ENCODE assay signal across 22 mouse cellular contexts in genomic region chr8:115276281-115276680, GRCm38 (mm10).
DNase-seq lines count a peak whose midpoint lies in the region; ATAC-seq and TF ChIP-seq lines count a peak whose summit lies in the region.
"Had no signal": no experiment of that assay in that cellular context is flagged by ENCODE, and none has a peak within 500 bp of the region (broad histone marks: within the 10 kb centered on the region; RNA-seq: fewer than 3 reads in every experiment).

No protein-coding gene starts in this region.

- no peaks in the 10 kb centered on the region for H3K36me3 ChIP-seq in heart, embryonic 11.5 days (ENCODE audit: control insufficient read depth, insufficient read depth, low read length)
- H3K36me3 ChIP-seq in forebrain, postnatal 0 days (ENCODE audit: insufficient read depth): no peaks in the 10 kb centered on the region
- no peaks in the 10 kb centered on the region for H3K36me3 ChIP-seq in liver, embryonic 12.5 days
- H3K36me3 ChIP-seq: heart, embryonic 12.5 days; hindbrain, embryonic 15.5 days; limb, embryonic 12.5 days; liver, embryonic 15.5 days; neural tube, embryonic 13.5 days had no signal

- WGBS in heart, embryonic 11.5 days (ENCODE audit: insufficient replicate concordance): 83% methylated on average over 2 of the region's 2 CpGs
- 46% methylated on average over 2 of the region's 2 CpGs for WGBS in forebrain, postnatal 0 days
- WGBS in liver, embryonic 12.5 days (ENCODE audit: insufficient replicate concordance): 44% methylated on average over 2 of the region's 2 CpGs

- no peak for ATAC-seq in heart, embryonic 11.5 days (replicated peaks; ENCODE audit: insufficient number of reproducible peaks, low FRiP score, low TSS enrichment)
- peak; percentile 98 for ATAC-seq in common myeloid progenitor, adult 5-6 weeks (replicated peaks; ENCODE audit: low read depth, poor library complexity, severe bottlenecking)
- peak; percentile 98 for ATAC-seq in neutrophil, adult 5-6 weeks (ENCODE audit: extremely low read depth, insufficient number of reproducible peaks, low FRiP score, poor library complexity, severe bottlenecking)
- ATAC-seq in forebrain, postnatal 0 days: no peak
- ATAC-seq in liver, embryonic 12.5 days: no peak
- ATAC-seq: midbrain, embryonic 16.5 days had no signal

- no peak overlapping the region for H3K4me2 ChIP-seq in heart, embryonic 11.5 days
- no peak overlapping the region for H3K4me2 ChIP-seq in forebrain, postnatal 0 days (ENCODE audit: low read depth)
- no peak overlapping the region for H3K4me2 ChIP-seq in liver, embryonic 12.5 days
- H3K4me2 ChIP-seq: heart, embryonic 12.5 days; hindbrain, embryonic 15.5 days; limb, embryonic 12.5 days; liver, embryonic 15.5 days; neural tube, embryonic 13.5 days had no signal

- H3K27me3 ChIP-seq in heart, embryonic 11.5 days (ENCODE audit: control insufficient read depth, insufficient read depth, low read length): no peaks in the 10 kb centered on the region
- H3K27me3 ChIP-seq in forebrain, postnatal 0 days (ENCODE audit: insufficient read depth, low read length): no peaks in the 10 kb centered on the region
- no peaks in the 10 kb centered on the region for H3K27me3 ChIP-seq in liver, embryonic 12.5 days (replicated peaks)
- H3K27me3 ChIP-seq: heart, embryonic 12.5 days; hindbrain, embryonic 15.5 days; limb, embryonic 12.5 days; liver, embryonic 15.5 days; neural tube, embryonic 13.5 days had no signal

- no peak overlapping the region for H3K9ac ChIP-seq in heart, embryonic 11.5 days (ENCODE audit: low read depth, low read length)
- no peak overlapping the region for H3K9ac ChIP-seq in forebrain, postnatal 0 days
- H3K9ac ChIP-seq in liver, embryonic 12.5 days: no peak overlapping the region
- H3K9ac ChIP-seq: heart, embryonic 12.5 days; hindbrain, embryonic 15.5 days; limb, embryonic 12.5 days; liver, embryonic 15.5 days; neural tube, embryonic 13.5 days had no signal

- no peaks in the 10 kb centered on the region for H3K9me3 ChIP-seq in heart, embryonic 11.5 days (replicated peaks; ENCODE audit: control insufficient read depth, low read length)
- H3K9me3 ChIP-seq in forebrain, postnatal 0 days (ENCODE audit: low read length): no peaks in the 10 kb centered on the region
- no peaks in the 10 kb centered on the region; the same call in 1 of the 2 replicates for H3K9me3 ChIP-seq in liver, embryonic 12.5 days (replicated peaks)
- H3K9me3 ChIP-seq: heart, embryonic 12.5 days; hindbrain, embryonic 15.5 days; liver, embryonic 15.5 days; neural tube, embryonic 13.5 days had no signal

- peak; percentile 88 for DNase-seq in heart, adult 11 months
- peak; percentile 59 for DNase-seq in lung, postnatal 36 days
- DNase-seq in forebrain, postnatal 0 days: no peak
- DNase-seq in testis, postnatal 14 days (ENCODE audit: low spot score): no peak
- DNase-seq: cerebellum, postnatal 36 days; gastrocnemius, postnatal 14 days; kidney, adult 11 months; right cerebral cortex, postnatal 14 days; thymus, postnatal 36 days had no signal

- H3K4me1 ChIP-seq in heart, embryonic 11.5 days (ENCODE audit: control insufficient read depth, insufficient read depth, low read length): no peaks in the 10 kb centered on the region
- H3K4me1 ChIP-seq in forebrain, postnatal 0 days (ENCODE audit: insufficient read depth): no peaks in the 10 kb centered on the region
- no peaks in the 10 kb centered on the region for H3K4me1 ChIP-seq in liver, embryonic 12.5 days
- H3K4me1 ChIP-seq: heart, embryonic 12.5 days; hindbrain, embryonic 15.5 days; liver, embryonic 15.5 days; neural tube, embryonic 13.5 days had no signal

- H3K4me3 ChIP-seq in heart, embryonic 11.5 days (ENCODE audit: low read depth, low read length): no peak overlapping the region
- no peak overlapping the region for H3K4me3 ChIP-seq in forebrain, postnatal 0 days (ENCODE audit: low read depth, low read length)
- no peak overlapping the region for H3K4me3 ChIP-seq in liver, embryonic 12.5 days
- H3K4me3 ChIP-seq: heart, embryonic 12.5 days; hindbrain, embryonic 15.5 days; layer of hippocampus, adult 2 months; left cerebral cortex, adult 2 months; limb, embryonic 12.5 days; liver, embryonic 15.5 days; neural tube, embryonic 13.5 days had no signal

- no peak overlapping the region for H3K27ac ChIP-seq in heart, embryonic 11.5 days (ENCODE audit: low read depth, low read length)
- H3K27ac ChIP-seq in forebrain, postnatal 0 days (ENCODE audit: low read depth, low read length): no peak overlapping the region
- no peak overlapping the region for H3K27ac ChIP-seq in liver, embryonic 12.5 days
- H3K27ac ChIP-seq: hindbrain, embryonic 15.5 days; kidney, postnatal 0 days; layer of hippocampus, adult 2 months; left cerebral cortex, adult 2 months; limb, embryonic 12.5 days; liver, embryonic 15.5 days; neural tube, embryonic 13.5 days had no signal

- no peak for TF ChIP-seq CTCF in forebrain, postnatal 0 days (IDR thresholded peaks at IDR 0.05; ENCODE audit: low read depth)

Comparison
In these comparisons a context has a peak if more than half of its experiments do, and no peak if none do; other contexts are left out.
1. DNase-seq: peak in heart, adult 11 months (single experiment) and lung, postnatal 36 days (single experiment); none in forebrain, postnatal 0 days (single experiment) and testis, postnatal 14 days (single experiment).
2. ATAC-seq: peak in common myeloid progenitor, adult 5-6 weeks (single experiment) and neutrophil, adult 5-6 weeks (single experiment); none in heart, embryonic 11.5 days (single experiment), forebrain, postnatal 0 days (single experiment) and liver, embryonic 12.5 days (single experiment).